Mouse (Mus musculus) c-Kit-positive CD71-positive TER-119-positive erythroid progenitor cells, embryonic 14.5 days (primary cell): ENCODE data around the gene 5830473C10Rik.
"Not testable (repeated sequence)": the region's sequence is repeated elsewhere in the genome, so short reads cannot be mapped to it uniquely, and the experiment has no call there.

Source experiments
- DNase-seq: peaks from one replicate; pipeline ENCODE4 v3.0.0-alpha.2; 2013; ENCODE audit warnings: low spot score

The 5830473C10Rik gene

GRCm38 (mm10) chr5:90594945-90595344, 34.0 kb downstream of the 5830473C10Rik start:
- peak; percentile 35 for DNase-seq

GRCm38 (mm10) chr5:90596155-90596554, 35.2 kb downstream of the 5830473C10Rik start:
- DNase-seq, result no peak

- DNase-seq, result no peak
Observed at GRCm38 (mm10) chr5:90601469-90601868, 40.6 kb downstream of the 5830473C10Rik start.

- no peak for DNase-seq
Observed at GRCm38 (mm10) chr5:90603407-90603923, 42.6 kb downstream of the 5830473C10Rik start.

GRCm38 (mm10) chr5:90608906-90609305, 48.0 kb downstream of the 5830473C10Rik start:
- DNase-seq, result no peak

GRCm38 (mm10) chr5:90611388-90611787, 50.5 kb downstream of the 5830473C10Rik start:
- DNase-seq, result no peak

GRCm38 (mm10) chr5:90611996-90612611, 51.2 kb downstream of the 5830473C10Rik start:
- no peak for DNase-seq

- not testable (repeated sequence) for DNase-seq
Observed at GRCm38 (mm10) chr5:90612751-90613150, 51.8 kb downstream of the 5830473C10Rik start.

GRCm38 (mm10) chr5:90617859-90618258, 57.0 kb downstream of the 5830473C10Rik start:
- DNase-seq, result no peak

GRCm38 (mm10) chr5:90621316-90621715, 60.4 kb downstream of the 5830473C10Rik start:
- no peak for DNase-seq

GRCm38 (mm10) chr5:90621726-90622125, 60.8 kb downstream of the 5830473C10Rik start:
- DNase-seq, result no peak

GRCm38 (mm10) chr5:90623209-90623608, 62.3 kb downstream of the 5830473C10Rik start:
- DNase-seq, result no peak

- no peak for DNase-seq
Observed at GRCm38 (mm10) chr5:90624708-90625425, 64.0 kb downstream of the 5830473C10Rik start.

GRCm38 (mm10) chr5:90627423-90627822, 66.5 kb downstream of the 5830473C10Rik start:
- DNase-seq, result no peak

GRCm38 (mm10) chr5:90628011-90628410, 67.1 kb downstream of the 5830473C10Rik start:
- no peak for DNase-seq

- no peak for DNase-seq
Observed at GRCm38 (mm10) chr5:90628530-90628929, 67.6 kb downstream of the 5830473C10Rik start.

GRCm38 (mm10) chr5:90634885-90635284, 74.0 kb downstream of the 5830473C10Rik start:
- no peak for DNase-seq

- DNase-seq, result no peak
Observed at GRCm38 (mm10) chr5:90640286-90641217, 79.6 kb downstream of the 5830473C10Rik start, which contains the start of gene Rassf6. TSS of gene Rassf6 (minus strand) at chr5:90640657.

GRCm38 (mm10) chr5:90641218-90641610, 80.3 kb downstream of the 5830473C10Rik start:
- no peak for DNase-seq

- DNase-seq, result no peak
Observed at GRCm38 (mm10) chr5:90645579-90645978, 84.7 kb downstream of the 5830473C10Rik start.

- DNase-seq, result no peak
Observed at GRCm38 (mm10) chr5:90646398-90646797, 85.5 kb downstream of the 5830473C10Rik start.
